Mouse (Mus musculus) intestine, embryonic 15.5 days (tissue): ENCODE measurements around the gene Tsc22d4. TPM values are rescaled to one million over a fixed set of nuclear protein-coding genes. Genes with fewer than 3 reads are reported as not detected.

Experiments used
- ATAC-seq: fragments of 200-750 bp; cut with Nextera tagmentation; 2 replicates; pipeline ENCODE4 v1.8.0; 2017; ENCODE audit warnings: moderate TSS enrichment, moderate library complexity
- H3K27ac ChIP-seq: fragments of 300-500 bp; sonication (generic); 2 replicates; pipeline ENCODE4 v1.5.1; 2015; ENCODE audit warnings: mild to moderate bottlenecking, inconsistent platforms
- H3K27me3 ChIP-seq: fragments of 300-500 bp; sonication (generic); replicated peaks from 2 replicates; pipeline ENCODE4 v1.6.1; 2015; ENCODE audit warnings: inconsistent platforms
- H3K36me3 ChIP-seq: fragments of 300-500 bp; sonication (generic); 2 replicates; pipeline ENCODE4 v1.6.1; 2015; ENCODE audit warnings: inconsistent platforms
- H3K4me1 ChIP-seq: fragments of 300-500 bp; sonication (generic); replicated peaks from 2 replicates; pipeline ENCODE4 v1.6.1; 2015; ENCODE audit warnings: inconsistent platforms
- H3K4me2 ChIP-seq: fragments of 300-500 bp; sonication (generic); replicated peaks from 2 replicates; pipeline ENCODE4 v1.6.1; 2015; ENCODE audit warnings: mild to moderate bottlenecking, inconsistent platforms
- H3K4me3 ChIP-seq: fragments of 300-500 bp; sonication (generic); replicated peaks from 2 replicates; pipeline ENCODE4 v1.5.1; 2015; ENCODE audit warnings: inconsistent platforms
- H3K9ac ChIP-seq: fragments of 300-500 bp; sonication (generic); 2 replicates; pipeline ENCODE4 v1.6.1; 2015; ENCODE audit warnings: inconsistent platforms
- H3K9me3 ChIP-seq: fragments of 300-500 bp; sonication (generic); 2 replicates; pipeline ENCODE4 v1.6.1; 2016; ENCODE audit warnings: inconsistent platforms
- WGBS: fragments of 180-500 bp; shearing (Covaris S2); methylation state at CpG from one replicate; pipeline ENCODE4 v1.1.7; 2015; 5-methylcytosine and 5-hydroxymethylcytosine counted together
- polyA plus RNA-seq: library from polyadenylated mRNA; unstranded; fragments of >200 nt; fragmentation: Nextera tagmentation; extraction: Ambion mirVana; gene quantifications from 2 replicates; pipeline ENCODE4 v1.2.1, GENCODE M21; 2015

Tsc22d4 gene
- polyA plus RNA-seq, 1 experiment from 2014 or later = 117 TPM

DNA sequence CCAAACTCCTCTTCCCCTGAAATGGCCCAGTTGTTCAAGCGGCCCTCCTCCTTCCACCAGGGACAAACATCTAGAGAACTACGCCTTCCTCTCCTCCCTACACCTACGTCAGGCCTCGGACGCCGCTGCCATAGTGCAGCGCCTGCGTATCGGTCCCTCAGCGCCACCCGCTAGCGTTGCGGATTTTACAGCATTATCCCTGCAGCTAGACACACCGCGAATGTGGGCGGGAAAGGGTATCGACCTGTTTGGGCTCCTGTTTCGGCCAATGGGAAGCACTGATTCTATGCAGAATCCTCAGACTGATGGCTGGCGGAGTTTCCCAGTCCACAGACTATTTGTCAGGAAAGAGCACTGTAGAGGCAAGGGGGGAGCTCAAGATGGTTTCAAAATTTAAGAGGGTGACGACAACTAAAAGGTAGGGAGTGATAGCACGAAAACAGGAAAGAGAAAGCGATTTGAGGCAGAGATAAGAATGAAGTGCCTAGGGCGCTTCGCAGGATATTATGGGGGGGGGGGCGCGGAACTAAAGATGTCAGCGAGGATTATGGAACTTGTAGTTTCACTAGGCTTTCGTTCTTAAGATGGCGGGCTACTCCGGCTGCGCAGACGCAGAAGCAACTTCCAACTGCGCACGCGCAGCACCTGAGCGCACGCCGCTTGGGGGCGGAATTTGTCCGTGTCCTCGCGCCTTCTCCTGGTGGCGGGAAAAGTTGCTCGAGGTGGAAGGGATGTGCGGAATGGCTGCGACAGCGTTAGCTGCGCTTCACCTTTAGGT is 41.8 kb downstream of the Tsc22d4 start, which contains the start of the genes Mepce and Zcwpw1:
TSS of gene Mepce (minus strand) at position 505 of the 778 bp plus-strand sequence.
TSS of gene Zcwpw1 (plus strand) at position 648 of the 778 bp plus-strand sequence.
- H3K4me3 ChIP-seq = peak within 1 kb of the TSS; percentile 88
- peak within 1 kb of the TSS; percentile 95 for H3K9ac ChIP-seq
- no peaks in the 10 kb centered on the region for H3K27me3 ChIP-seq
- H3K27ac ChIP-seq = peak within 1 kb of the TSS; percentile 99
- H3K4me2 ChIP-seq = peak within 1 kb of the TSS; percentile 83
- peak; percentile 70 for ATAC-seq
- no peaks in the 10 kb centered on the region for H3K9me3 ChIP-seq
- H3K36me3 ChIP-seq = peaks cover 6% of the 10 kb centered on the region
- WGBS = under 1% methylated on average over 48 of the region's 48 CpGs
- peaks cover 31% of the 10 kb centered on the region for H3K4me1 ChIP-seq

DNA sequence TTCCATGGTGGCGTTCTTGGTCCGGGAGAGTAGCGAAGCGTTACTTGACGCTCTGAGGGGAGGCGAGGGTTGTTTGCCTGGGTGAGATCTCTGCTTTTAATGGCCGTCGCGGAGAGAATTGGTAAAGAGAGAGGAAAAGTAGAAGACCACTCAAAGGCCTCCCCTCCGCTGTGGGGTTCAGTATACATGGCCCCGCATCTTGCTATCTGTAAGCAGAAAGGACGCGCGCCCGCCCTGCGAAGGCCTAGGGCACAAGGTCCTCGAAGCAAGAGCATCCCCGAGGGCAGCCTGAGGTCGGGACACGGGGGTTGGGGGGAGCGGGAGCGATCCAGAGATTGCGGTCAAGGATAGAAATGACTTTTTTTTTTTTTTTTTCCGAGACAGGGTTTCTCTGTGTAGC is 42.6 kb downstream of the Tsc22d4 start:
- Histone ChIP-seq H3K4me3 (peak overlapping the region; percentile 88), H3K9ac (no peak overlapping the region), H3K9me3 (no peaks in the 10 kb centered on the region), H3K27me3 (no peaks in the 10 kb centered on the region), H3K27ac (no peak overlapping the region), H3K4me2 (peak overlapping the region; percentile 83), H3K4me1 (peaks cover 26% of the 10 kb centered on the region), H3K36me3 (no peaks in the 10 kb centered on the region; the same call in 1 of the 2 replicates)
- 77% methylated on average over 24 of the region's 24 CpGs for WGBS
- no peak for ATAC-seq

DNA sequence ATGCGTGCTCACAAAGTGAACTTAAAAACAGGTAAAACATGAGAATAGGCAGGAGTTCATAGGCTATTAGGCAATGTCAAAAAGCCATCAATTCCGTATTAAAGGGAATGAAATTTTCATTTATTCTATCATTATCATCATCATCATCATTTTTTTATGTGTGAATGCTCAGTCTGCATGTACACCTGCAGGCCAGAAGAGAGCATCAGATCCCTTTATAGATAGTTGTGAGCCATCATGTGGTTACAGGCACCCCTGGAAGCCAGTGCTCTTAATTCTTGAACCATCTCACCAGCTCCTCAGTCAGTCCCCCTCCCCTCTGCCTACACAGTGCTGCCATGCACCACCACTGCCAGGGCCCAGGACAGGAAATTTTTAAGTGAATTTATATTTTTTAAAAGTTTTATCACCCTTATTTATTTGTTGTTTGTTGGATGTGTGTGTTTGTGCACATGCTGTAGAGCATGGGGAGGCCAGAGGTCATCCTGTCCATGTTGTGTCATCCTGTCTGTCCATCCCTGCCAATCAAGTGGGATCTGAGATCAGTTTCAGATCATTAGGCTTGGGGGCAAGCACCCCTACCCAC is 43.5 kb downstream of the Tsc22d4 start:
- no peak for ATAC-seq
- no peak overlapping the region for H3K4me2 ChIP-seq
- no peaks in the 10 kb centered on the region for H3K9me3 ChIP-seq
- no peak overlapping the region for H3K9ac ChIP-seq
- H3K4me1 ChIP-seq = peaks cover 17% of the 10 kb centered on the region
- H3K36me3 ChIP-seq = no peaks in the 10 kb centered on the region; the same call in 1 of the 2 replicates
- no peak overlapping the region for H3K27ac ChIP-seq
- 94% methylated on average over 2 of the region's 2 CpGs for WGBS
- no peak overlapping the region for H3K4me3 ChIP-seq
- no peaks in the 10 kb centered on the region for H3K27me3 ChIP-seq

DNA sequence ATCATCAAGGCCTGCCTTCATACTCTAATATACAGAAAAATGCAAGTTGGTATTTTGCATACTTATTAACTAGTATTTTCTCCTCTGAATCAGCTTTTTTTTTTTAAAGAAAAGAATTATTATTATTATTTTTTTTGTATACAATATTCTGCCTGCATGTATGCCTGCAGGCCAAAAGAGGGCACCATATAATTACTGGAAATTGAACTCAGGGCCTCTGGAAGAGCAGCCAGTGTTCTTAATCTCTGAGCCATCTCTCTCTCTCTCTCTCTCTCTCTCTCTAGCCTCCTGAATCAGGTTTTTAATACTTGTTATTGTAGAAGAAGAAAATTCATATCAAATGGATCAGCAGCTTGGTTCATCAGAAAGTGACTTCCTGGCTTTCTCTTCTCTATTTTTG is 46.0 kb downstream of the Tsc22d4 start:
- no peak overlapping the region for H3K4me2 ChIP-seq
- no peaks in the 10 kb centered on the region for H3K9me3 ChIP-seq
- H3K27ac ChIP-seq = no peak overlapping the region
- no peak overlapping the region for H3K9ac ChIP-seq
- no peak overlapping the region for H3K4me3 ChIP-seq
- H3K27me3 ChIP-seq = no peaks in the 10 kb centered on the region
- no peak for ATAC-seq
- 0 out of 2 replicates have a peak, but pooled peaks cover 6% of the 10 kb centered on the region for H3K4me1 ChIP-seq
- H3K36me3 ChIP-seq = no peaks in the 10 kb centered on the region

DNA sequence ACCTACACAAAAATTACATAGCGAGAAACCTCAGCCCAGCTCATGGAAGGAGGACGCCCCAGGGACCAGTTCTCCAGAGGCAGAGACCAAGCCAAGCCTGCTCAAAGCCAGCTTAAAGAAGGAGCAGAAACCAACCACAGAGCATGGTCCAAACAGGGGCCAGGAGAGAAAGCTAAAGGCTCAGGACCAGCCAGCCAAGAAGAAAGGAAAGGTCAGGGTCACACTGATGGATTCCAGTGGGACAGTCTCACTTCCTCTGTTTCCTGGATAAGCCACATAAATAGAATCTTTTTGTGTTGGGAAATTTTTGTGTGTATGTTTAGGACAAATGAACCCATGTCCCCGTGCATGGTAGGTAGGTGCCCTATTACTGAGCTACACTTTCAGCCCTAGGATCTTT is 51.1 kb downstream of the Tsc22d4 start:
- H3K9me3 ChIP-seq = no peaks in the 10 kb centered on the region
- H3K27me3 ChIP-seq = no peaks in the 10 kb centered on the region
- 77% methylated on average over 3 of the region's 3 CpGs for whole genome bisulfite sequencing
- H3K27ac ChIP-seq = no peak overlapping the region
- no peaks in the 10 kb centered on the region for H3K36me3 ChIP-seq
- H3K4me1 ChIP-seq = no peaks in the 10 kb centered on the region
- ATAC-seq = no peak
- no peak overlapping the region for H3K4me3 ChIP-seq
- no peak overlapping the region for H3K4me2 ChIP-seq
- H3K9ac ChIP-seq = no peak overlapping the region

DNA sequence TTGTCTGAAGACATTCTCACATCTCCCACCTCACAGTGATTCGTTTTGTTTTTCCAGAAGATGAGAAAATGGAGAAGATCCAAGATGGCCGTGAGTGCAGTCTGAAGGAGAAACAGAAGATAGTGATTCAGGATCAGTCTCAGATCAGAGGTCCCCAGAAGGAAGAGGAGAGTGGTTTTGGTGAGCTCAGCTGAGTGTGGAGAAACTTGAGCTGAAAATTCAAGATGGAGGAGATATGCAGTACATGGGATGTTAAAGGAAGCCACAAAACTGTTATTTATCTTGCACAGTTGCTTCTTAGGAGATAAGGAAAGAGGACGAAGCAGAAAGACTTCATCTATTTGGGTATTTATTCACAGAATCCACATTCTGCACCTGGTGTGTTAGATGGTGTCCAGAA is 55.4 kb downstream of the Tsc22d4 start:
- no peak for ATAC-seq
- no peaks in the 10 kb centered on the region for H3K9me3 ChIP-seq
- H3K4me2 ChIP-seq = no peak overlapping the region

DNA sequence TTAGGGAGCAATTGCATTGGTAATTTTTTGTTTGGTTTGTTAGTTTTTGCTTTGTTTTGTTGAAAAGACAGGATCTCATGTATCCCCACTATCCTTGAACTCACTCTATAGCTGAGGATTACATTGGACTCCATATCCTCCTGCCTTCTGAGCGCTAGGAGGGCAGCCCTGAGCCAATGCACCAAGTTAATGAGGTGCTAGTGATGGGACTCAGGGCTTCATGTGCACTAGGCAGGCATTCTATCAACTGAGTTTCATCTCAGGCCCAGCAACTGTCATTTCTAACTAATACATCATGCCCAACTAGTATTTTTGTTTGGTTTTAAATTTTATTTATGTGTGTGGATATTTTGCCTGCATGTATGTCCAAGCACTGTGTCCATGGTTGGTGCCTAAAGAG is 60.6 kb downstream of the Tsc22d4 start:
- no peak for ATAC-seq
- no peaks in the 10 kb centered on the region for H3K4me1 ChIP-seq
- 74% methylated on average over 1 of the region's 1 CpGs for WGBS
- H3K4me2 ChIP-seq = no peak overlapping the region
- H3K4me3 ChIP-seq = no peak overlapping the region
- H3K27ac ChIP-seq = no peak overlapping the region
- no peaks in the 10 kb centered on the region for H3K9me3 ChIP-seq
- no peaks in the 10 kb centered on the region for H3K27me3 ChIP-seq
- H3K9ac ChIP-seq = no peak overlapping the region
- H3K36me3 ChIP-seq = no peaks in the 10 kb centered on the region

More for the DNA sequence above, 55.4 kb downstream of the Tsc22d4 start:
- 77% methylated on average over 3 of the region's 3 CpGs for WGBS
- no peaks in the 10 kb centered on the region for H3K4me1 ChIP-seq
- H3K27me3 ChIP-seq = no peaks in the 10 kb centered on the region
- no peaks in the 10 kb centered on the region for H3K36me3 ChIP-seq
- no peak overlapping the region for H3K9ac ChIP-seq
- no peak overlapping the region for H3K4me3 ChIP-seq
- no peak overlapping the region for H3K27ac ChIP-seq

DNA sequence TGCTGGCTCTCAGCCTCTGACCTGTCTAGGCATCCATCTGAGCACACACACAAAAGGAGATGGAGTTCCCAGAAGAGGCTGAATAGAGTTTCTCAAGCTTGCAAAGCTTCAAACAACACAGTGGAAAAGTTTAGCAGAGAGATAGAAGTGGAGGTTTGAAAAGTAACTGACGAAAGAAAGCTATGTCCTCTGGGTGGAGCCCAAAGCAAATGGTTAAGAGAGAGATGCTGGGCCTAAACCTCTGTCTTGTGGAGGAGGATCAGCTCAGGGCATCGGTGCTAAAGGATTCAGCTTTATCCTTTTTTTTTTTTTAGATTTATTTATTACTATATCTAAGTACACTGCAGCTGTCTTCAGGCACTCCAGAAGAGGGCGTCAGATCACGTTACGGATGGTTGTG is 62.8 kb downstream of the Tsc22d4 start:
- Histone ChIP-seq H3K4me2 (no peak overlapping the region), H3K9ac (no peak overlapping the region), H3K4me3 (no peak overlapping the region), H3K27ac (no peak overlapping the region), H3K27me3 (no peaks in the 10 kb centered on the region), H3K36me3 (no peaks in the 10 kb centered on the region), H3K4me1 (no peaks in the 10 kb centered on the region), H3K9me3 (no peaks in the 10 kb centered on the region)
- WGBS = 92% methylated on average over 5 of the region's 5 CpGs
- ATAC-seq = no peak

DNA sequence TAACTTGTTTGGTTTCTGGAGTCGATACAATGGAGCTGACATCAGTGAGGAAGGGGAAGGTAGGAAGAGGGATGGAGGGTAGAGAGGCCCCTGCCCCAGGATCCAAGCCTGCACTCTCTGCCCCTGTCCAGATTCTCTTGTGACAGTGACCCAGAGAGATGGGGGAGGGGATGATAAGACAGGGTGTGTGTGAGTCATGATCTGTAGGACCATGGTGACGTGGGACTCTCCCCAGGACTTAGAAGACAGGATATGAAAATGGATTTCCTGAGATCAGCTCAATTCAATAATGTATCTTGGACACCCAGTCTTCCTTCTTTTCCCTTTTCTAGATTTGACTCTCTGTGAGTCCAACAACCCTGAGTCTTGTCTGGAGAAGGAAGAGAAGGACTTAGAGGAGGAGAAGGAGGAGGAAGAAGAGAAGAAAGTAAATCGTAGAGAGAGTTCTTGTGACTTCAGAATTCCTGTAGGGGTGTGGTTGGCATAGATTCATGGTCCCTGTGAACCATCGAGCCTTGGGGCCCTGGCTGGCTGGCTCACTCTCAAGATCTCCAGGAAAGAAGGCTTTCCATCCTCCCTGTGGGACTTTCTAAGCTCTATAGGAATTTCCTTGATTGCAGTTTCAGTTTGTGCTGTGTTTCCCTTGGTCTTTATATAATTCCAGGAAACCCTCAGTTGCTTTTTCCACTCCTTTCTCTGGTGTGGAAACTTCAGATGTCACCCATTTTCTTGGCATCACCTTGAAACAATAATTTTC is 72.1 kb downstream of the Tsc22d4 start:
- H3K9ac ChIP-seq = no peak overlapping the region
- H3K27me3 ChIP-seq = no peaks in the 10 kb centered on the region
- WGBS = 68% methylated on average over 4 of the region's 4 CpGs
- H3K9me3 ChIP-seq = no peaks in the 10 kb centered on the region
- H3K36me3 ChIP-seq = no peaks in the 10 kb centered on the region
- H3K27ac ChIP-seq = no peak overlapping the region
- ATAC-seq = no peak
- H3K4me3 ChIP-seq = no peak overlapping the region
- no peaks in the 10 kb centered on the region; the same call in 1 of the 2 replicates for H3K4me1 ChIP-seq
- no peak overlapping the region for H3K4me2 ChIP-seq

Other genes with a start within 250 kb of the Tsc22d4 start
- 60.4 and 64.2 TPM in 2 replicates for gene Pop7, start 243.2 kb upstream of the Tsc22d4 start, polyA plus RNA-seq
- gene Gigyf1, start 227.2 kb upstream of the Tsc22d4 start, polyA plus RNA-seq = 8.4 and 10.4 TPM in 2 replicates
- gene Epo, start 212.5 kb upstream of the Tsc22d4 start, polyA plus RNA-seq = 0.42 and 0.63 TPM in 2 replicates
- gene Gnb2, start 212.2 kb upstream of the Tsc22d4 start, polyA plus RNA-seq = 341 and 386 TPM in 2 replicates
- 4.5 and 6.0 TPM in 2 replicates for gene Actl6b, start 192.2 kb upstream of the Tsc22d4 start, polyA plus RNA-seq
- 0.97 and 1.1 TPM in 2 replicates for gene Tfr2, start 175.9 kb upstream of the Tsc22d4 start, polyA plus RNA-seq
- 24.6 and 29.6 TPM in 2 replicates for gene Mospd3, start 144.7 kb upstream of the Tsc22d4 start, polyA plus RNA-seq
- 103 and 109 TPM in 2 replicates for gene Pcolce, start 131.9 kb upstream of the Tsc22d4 start, polyA plus RNA-seq
- 0.15 TPM in 1 of 2 replicates, not detected in the other for gene Fbxo24, start 116.7 kb upstream of the Tsc22d4 start, polyA plus RNA-seq
- gene Lrch4, start 116.6 kb upstream of the Tsc22d4 start, polyA plus RNA-seq = 34.7 and 36.3 TPM in 2 replicates
- gene Gm20605, start 116.6 kb upstream of the Tsc22d4 start, polyA plus RNA-seq = 7.4 and 8.0 TPM in 2 replicates
- gene Sap25, start 104.4 kb upstream of the Tsc22d4 start, polyA plus RNA-seq = 5.5 and 8.9 TPM in 2 replicates
- gene Irs3, start 100.0 kb upstream of the Tsc22d4 start, polyA plus RNA-seq = 0.13 and 0.18 TPM in 2 replicates
- 19.5 and 20.8 TPM in 2 replicates for gene Agfg2, start 61.0 kb upstream of the Tsc22d4 start, polyA plus RNA-seq
- gene Nyap1, start 4.1 kb upstream of the Tsc22d4 start, polyA plus RNA-seq = 2.3 and 2.8 TPM in 2 replicates
- 22.3 and 22.7 TPM in 2 replicates for gene Ppp1r35, start 33.1 kb downstream of the Tsc22d4 start, polyA plus RNA-seq
- 8.9 and 9.2 TPM in 2 replicates for gene Mepce, start 41.9 kb downstream of the Tsc22d4 start, polyA plus RNA-seq
- 13.6 and 15.6 TPM in 2 replicates for gene Zcwpw1, start 42.1 kb downstream of the Tsc22d4 start, polyA plus RNA-seq
- 2.5 and 2.9 TPM in 2 replicates for gene Pilra, start 90.6 kb downstream of the Tsc22d4 start, polyA plus RNA-seq
- gene Pilrb1, start 112.4 kb downstream of the Tsc22d4 start, polyA plus RNA-seq = 1.1 and 2.8 TPM in 2 replicates
- gene Pilrb2, start 126.1 kb downstream of the Tsc22d4 start, polyA plus RNA-seq = 0.74 and 1.2 TPM in 2 replicates
- 32.9 and 33.1 TPM in 2 replicates for gene Cyp3a13, start 175.9 kb downstream of the Tsc22d4 start, polyA plus RNA-seq
- 0.64 and 0.81 TPM in 2 replicates for gene Gjc3, start 217.4 kb downstream of the Tsc22d4 start, polyA plus RNA-seq
- 0.14 and 0.25 TPM in 2 replicates for gene Azgp1, start 235.8 kb downstream of the Tsc22d4 start, polyA plus RNA-seq